Mouse (Mus musculus) embryo, embryonic 10 days (tissue): Measurements from ENCODE around the gene Luc7l.
A peak's percentile ranks its signal among the peaks of the same experiment; 100 is the strongest.
"Not testable (repeated sequence)": the region's sequence is repeated elsewhere in the genome, so short reads cannot be mapped to it uniquely, and the experiment has no call there.

Source experiments
- DNase-seq: peaks from one replicate; pipeline ENCODE4 v3.0.0-alpha.2; 2015; ENCODE audit warnings: low spot score

Gene Luc7l

GRCm38 (mm10) chr17:26253399-26253798, 703 bp downstream of the Luc7l start:
- DNase-seq, result no peak

- DNase-seq, result no peak
Measured at GRCm38 (mm10) chr17:26255313-26255712, 2.6 kb downstream of the Luc7l start.

DNA sequence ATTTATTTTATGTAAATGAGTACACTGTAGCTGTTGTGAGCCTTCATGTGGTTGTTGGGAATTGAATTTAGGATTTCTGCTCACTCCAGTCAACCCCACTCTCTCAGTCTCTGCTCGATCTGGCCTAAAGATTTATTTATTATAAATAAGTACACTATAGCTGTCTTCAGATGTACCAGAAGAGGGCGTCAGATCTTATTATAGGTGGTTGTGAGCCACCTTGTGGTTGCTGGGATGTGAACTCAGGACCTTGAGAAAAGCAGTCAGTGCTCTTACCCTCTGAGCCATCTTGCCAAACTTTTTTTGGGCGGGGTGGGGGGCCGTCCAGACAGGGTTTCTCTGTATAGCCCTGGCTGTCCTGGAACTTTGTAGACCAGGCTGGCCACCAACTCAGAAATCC, 9.1 kb downstream of the Luc7l start:
- DNase-seq, result peak; percentile 13

GRCm38 (mm10) chr17:26262384-26262783, 9.7 kb downstream of the Luc7l start:
- DNase-seq, result no peak

DNA sequence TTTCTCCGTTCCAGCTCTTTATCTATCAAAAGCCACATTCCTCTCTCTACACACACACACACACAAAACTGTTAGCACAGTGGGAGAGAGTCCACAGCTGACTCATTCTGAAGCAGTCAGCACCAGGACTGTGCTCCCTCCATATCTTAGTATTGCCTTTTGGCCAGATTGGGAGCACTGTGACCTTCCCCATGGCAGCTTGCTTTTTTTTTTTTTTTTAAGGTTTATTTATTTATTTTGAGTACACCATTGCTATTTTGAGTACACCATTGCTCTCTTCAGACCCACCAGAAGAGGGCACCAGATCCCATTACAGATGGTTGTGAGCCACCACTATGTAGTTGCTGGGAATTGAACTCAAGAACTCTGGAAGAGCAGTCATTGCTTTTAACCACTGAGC, 16.2 kb downstream of the Luc7l start:
- DNase-seq, result no peak

GRCm38 (mm10) chr17:26269577-26269976, 16.9 kb downstream of the Luc7l start:
- not testable (repeated sequence) for DNase-seq

- DNase-seq, result no peak
Measured at GRCm38 (mm10) chr17:26272586-26272985, 19.9 kb downstream of the Luc7l start.

DNA sequence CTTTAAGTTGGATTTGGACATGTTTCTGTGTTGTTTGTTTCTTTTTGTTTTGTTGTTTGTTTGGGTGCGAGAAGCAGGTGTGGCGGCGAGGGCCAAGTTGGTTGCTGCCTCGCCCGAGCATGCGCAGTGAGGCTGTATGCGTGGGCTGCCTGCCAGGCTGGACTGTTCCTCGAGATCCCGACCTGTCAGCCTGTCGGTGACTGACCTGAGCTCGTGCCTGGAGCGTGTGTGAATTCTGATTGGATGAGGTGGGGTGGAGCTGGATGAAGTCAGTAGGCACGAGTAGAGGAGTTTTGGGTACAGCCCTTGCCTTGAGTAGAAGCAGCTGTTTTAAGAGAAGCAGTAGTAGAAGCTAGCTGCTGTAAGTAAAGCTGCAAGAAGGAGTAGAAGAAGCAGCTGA, 23.2 kb downstream of the Luc7l start:
- DNase-seq, result no peak

- peak; percentile 49 for DNase-seq
Measured at GRCm38 (mm10) chr17:26276711-26277110, 24.0 kb downstream of the Luc7l start.

DNA sequence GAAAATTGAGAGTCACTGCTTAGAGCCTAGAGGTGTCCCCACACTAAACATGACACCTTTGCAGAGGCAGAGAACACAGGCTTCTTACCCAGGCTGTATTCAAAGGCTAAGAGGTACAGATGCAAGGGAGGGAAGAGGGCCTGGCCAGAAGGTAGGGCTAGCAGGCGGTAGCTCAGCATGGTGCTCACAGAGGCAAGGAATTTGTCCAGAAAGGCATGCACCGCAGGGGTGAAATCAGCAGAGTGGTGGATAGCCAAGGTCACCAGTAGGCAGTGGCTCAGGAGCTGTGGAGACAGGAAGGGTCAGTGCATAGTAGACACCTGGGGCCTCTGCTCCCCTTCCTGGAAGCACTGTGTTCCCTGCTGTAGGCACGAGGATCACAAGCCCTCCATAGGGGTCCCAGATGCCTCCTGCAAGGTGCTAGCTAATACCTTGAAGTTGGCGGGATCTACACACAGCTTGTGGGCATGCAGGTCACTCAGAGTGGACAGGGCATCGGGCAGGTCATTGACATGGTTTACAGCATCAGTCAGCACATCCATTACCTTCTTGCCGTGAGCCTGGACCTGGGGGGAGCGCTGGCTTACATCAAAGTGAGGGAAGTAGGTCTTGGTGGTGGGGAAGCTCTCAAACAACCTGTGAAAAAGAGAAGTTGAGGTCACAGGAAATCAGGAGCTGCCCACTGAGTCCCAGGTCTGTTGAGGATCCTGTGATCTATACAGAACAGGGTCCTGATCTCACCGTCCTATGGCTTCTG, 33.7 kb downstream of the Luc7l start:
- peak; percentile 5 for DNase-seq

DNA sequence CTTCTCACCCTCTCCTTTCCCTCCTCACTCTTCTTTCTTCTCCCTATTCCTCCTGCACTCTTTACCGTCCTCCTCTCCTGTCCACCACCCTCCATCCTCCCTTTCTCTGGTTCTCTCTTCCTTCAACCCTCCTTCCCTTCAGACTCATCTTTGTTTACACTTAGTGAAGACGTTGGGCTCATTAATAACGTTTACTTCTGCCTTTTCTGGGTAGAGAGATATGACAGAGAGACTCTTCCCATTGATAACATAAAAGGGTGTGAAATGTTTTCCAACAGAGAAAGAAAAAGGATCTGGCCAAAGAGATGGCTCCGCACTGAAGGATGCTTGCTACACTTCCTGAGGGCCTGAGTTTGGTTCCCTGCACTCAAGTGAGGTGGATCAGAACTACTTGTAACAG, 36.8 kb downstream of the Luc7l start:
- no peak for DNase-seq

DNA sequence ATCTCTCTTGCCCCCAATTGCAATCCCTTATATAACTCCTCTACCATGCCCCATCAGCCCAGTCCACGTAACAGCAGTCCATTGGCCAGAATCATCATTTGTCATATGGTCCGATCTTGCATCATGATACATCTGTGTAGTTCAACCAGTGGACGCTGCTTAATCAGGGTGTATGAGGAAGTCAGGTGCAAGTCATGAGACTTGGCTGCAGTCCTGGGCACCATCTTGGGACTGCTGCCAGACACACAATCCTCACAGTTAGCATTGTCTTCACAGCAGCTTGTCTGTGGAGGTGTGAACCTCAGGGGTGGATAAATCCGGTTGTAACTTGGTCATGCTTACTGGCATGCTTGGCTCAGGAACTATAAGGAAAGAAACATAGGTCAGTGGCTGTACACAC, 45.6 kb downstream of the Luc7l start:
- not testable (repeated sequence) for DNase-seq

DNA sequence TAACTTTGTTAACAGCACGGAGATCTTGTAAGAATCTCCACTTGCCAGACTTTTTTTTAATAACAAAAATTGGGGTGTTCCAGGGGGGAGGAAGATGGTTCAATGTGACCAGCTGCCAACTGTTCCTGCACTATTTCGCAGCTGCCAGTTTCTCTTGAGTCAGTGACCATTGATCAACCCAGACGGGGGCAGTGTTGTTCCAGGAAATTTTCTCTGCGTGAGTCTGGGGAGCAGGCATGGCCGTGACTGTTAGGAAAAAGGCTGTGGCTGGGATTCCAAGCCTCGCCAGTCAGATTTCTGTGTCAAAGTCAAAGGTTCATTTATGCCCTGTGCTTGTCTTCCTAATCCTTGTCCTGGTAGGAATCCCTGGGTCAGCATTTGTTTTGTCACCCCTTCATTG, 61.6 kb downstream of the Luc7l start:
- peak; percentile 76 for DNase-seq

DNA sequence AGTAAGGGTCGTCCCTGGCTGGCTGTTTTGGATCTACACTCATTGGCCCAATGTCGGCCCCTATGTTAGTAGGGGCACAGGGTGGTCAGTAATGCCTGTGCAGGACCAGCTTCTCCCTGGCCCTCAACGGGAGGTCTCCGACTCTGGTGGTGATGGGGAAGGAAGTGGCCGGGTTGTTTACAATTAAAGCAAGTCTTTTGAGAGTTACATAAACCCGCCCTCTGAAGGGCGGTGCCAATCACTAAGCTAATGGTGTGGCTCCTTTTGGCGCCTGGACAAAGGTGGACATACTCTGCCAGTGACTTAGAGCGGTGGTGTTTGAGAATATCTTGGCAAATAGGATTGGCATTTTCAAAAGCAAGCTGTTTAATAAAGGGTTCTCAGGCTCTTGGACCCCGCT, 62.8 kb downstream of the Luc7l start:
- DNase-seq, result no peak

GRCm38 (mm10) chr17:26318441-26318840, 65.7 kb downstream of the Luc7l start:
- no peak for DNase-seq
